Mouse (Mus musculus): ENCODE measurements around the gene Krtap7-1. TPM values are rescaled to one million over a fixed set of nuclear protein-coding genes. Genes with fewer than 3 reads are reported as not detected.

The Krtap7-1 gene
- polyA plus RNA-seq, 1 experiment from 2014 or later, result not detected

DNA sequence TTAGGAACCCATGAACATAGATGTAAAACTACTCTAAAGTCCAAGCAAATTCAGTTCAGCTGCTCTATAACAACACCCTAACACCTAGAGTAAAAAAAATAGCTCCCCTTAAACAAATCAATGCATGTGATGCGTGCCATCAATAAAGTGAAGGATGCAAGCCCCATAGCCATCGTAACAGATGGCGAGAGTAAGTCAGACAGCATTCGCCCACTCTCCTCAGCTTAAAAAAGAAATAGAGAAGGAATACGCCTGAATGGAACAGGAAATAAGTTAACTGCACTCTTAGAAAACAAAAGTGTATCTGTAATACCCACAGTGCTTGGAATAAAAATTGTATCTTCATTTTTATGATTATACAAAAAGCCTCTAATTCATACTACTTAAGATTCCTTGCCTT, 11.1 kb downstream of the Krtap7-1 start:
- WGBS, result 88% methylated on average over 5 of the region's 5 CpGs
- Histone ChIP-seq H3K27ac (no peak overlapping the region), H3K27me3 (ENCODE audit: insufficient read depth, poor library complexity, severe bottlenecking) (no peaks in the 10 kb centered on the region)

DNA sequence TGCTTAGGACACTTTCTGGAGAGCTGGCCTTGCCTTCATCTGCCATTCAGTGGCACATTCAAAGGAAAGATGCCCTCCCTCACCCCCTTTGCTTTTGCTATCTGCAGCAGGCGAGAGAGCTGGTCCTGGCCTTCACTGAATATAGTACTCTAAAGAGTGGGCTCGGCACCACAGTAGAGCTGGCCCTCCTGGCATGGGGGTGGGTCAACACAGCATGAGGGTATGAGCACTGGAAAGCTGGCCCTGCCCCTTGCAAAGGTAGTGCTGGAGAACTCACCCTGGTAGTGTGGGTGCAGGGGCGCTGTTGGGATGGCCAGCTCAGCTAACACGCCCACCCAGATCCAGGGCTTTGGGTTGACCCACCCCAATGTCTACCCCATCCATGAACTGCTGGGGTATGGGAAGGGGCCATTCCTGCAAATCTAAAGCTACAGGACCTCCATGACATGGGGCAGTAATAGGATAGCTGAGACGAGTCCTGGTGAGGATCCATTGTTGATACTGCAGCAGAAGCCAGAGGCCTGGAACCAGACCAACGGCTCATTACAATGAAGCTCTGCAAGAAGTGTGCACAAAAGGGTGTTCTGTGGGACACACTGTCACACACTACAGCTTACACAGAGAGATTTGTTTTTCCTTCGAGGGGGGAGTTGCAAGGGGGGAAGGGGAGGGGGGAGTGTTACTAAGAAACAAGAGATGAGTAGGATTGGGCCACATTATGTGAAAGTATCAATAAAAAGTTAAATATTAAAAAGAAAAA, 12.5 kb downstream of the Krtap7-1 start:
- H3K9me3 ChIP-seq, result no peaks in the 10 kb centered on the region
- no peaks in the 10 kb centered on the region for H3K4me1 ChIP-seq
- no peak overlapping the region for H3K27ac ChIP-seq
- no peaks in the 10 kb centered on the region for H3K27me3 ChIP-seq (ENCODE audit: insufficient read depth, poor library complexity, severe bottlenecking)
- H3K36me3 ChIP-seq, result no peaks in the 10 kb centered on the region
- H3K4me3 ChIP-seq, result no peak overlapping the region
- 87% methylated on average over 7 of the region's 7 CpGs for WGBS
- DNase-seq (ENCODE audit: low spot score), result no peak

More for the DNA sequence above, 11.1 kb downstream of the Krtap7-1 start:
- Histone ChIP-seq H3K4me3 (no peak overlapping the region), H3K4me1 (no peaks in the 10 kb centered on the region), H3K9me3 (no peaks in the 10 kb centered on the region), H3K36me3 (no peaks in the 10 kb centered on the region)
- no peak for DNase-seq (ENCODE audit: low spot score)

DNA sequence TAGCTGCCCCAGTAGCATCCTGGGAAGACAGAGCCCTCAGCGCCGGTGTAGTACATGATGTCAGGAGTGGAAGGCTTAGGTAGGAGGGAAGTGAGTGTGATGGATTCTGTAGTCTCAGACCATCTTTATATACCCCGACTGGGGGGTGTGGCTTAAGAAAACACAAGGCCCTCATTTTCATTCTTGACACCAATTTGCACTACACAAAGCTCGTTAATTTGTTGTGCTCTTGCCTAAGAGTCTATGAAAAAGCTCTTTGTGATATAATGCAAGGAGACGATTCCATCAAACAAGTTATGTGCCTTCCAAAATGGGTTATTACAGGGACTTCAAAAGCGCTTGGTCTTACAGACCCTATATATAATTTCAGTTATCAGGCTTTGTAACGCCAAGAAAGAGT, 20.3 kb downstream of the Krtap7-1 start, which contains the start of gene Krtap8-1:
Krtap8-1 (minus strand) TSS at position 101 of the 400 bp plus-strand sequence.
- 80% methylated on average over 7 of the region's 7 CpGs for WGBS
- Histone ChIP-seq H3K4me3 (no peak within 1 kb of the TSS), H3K4me1 (no peaks in the 10 kb centered on the region), H3K9me3 (no peaks in the 10 kb centered on the region), H3K36me3 (no peaks in the 10 kb centered on the region), H3K27ac (no peak within 1 kb of the TSS), H3K27me3 (ENCODE audit: insufficient read depth, poor library complexity, severe bottlenecking) (no peaks in the 10 kb centered on the region)
- DNase-seq (ENCODE audit: low spot score), result no peak

DNA sequence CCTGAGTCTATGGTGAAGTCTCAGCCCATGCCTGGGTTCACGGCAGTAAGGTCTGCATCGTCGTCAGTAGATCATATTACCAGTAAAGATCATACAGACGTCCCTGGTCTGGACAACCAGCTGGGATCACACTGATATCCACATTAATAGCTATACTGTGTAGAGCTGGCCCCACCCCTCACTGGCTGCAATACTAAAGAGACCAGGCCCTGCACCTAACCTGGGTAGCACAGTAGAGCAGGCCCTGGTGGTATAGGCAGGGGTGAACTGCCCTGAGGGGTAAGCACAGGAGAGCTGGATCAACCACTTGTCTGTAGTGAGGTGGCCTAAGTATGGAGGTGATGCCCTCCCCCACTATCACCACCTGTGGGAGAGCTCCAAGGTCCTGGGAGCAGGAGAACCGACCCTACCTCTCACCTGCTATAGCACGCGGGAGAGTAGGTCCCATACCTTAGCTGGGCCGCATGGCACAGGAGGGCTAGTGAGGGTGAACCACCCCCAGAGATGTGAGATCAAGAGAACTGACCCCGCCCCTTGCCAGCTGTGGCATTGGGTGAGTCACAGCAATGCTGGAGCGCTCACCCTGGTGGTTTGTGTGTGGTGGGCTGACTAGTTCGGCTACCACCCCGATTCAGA, 30.3 kb downstream of the Krtap7-1 start:
- 82% methylated on average over 12 of the region's 12 CpGs for WGBS
- Histone ChIP-seq H3K9me3 (no peaks in the 10 kb centered on the region), H3K36me3 (no peaks in the 10 kb centered on the region), H3K27me3 (ENCODE audit: insufficient read depth, poor library complexity, severe bottlenecking) (no peaks in the 10 kb centered on the region), H3K4me3 (no peak overlapping the region), H3K27ac (no peak overlapping the region), H3K4me1 (no peaks in the 10 kb centered on the region)
- no peak for DNase-seq (ENCODE audit: low spot score)

DNA sequence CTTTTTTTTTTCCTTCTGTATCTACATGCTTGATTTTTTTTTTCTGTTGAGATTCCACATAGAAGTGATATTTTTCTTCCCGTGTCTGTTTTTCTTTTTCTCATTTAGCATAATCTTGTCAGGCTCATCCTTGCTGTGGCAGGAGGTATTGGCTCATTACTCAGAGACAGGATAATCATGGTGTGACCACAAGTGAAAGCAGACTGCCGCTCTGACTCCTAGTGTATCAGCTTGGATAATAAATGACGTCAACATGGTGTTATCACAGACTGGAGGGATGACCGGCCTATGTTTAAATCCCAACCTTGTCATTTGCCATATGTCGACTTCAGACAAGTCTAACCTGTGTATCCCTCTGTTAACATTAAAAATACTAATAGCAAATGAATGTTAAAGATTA, 46.9 kb downstream of the Krtap7-1 start:
- H3K9me3 ChIP-seq, result no peaks in the 10 kb centered on the region
- H3K27ac ChIP-seq, result no peak overlapping the region
- H3K36me3 ChIP-seq, result no peaks in the 10 kb centered on the region
- H3K4me1 ChIP-seq, result no peaks in the 10 kb centered on the region
- no peak overlapping the region for H3K4me3 ChIP-seq
- H3K27me3 ChIP-seq (ENCODE audit: insufficient read depth, poor library complexity, severe bottlenecking), result no peaks in the 10 kb centered on the region
- 68% methylated on average over 5 of the region's 5 CpGs for whole genome bisulfite sequencing
- no peak for DNase-seq (ENCODE audit: low spot score)

Other genes starting within 250 kb of the Krtap7-1 start
- gene Krtap21-1, start 104.5 kb downstream of the Krtap7-1 start, polyA plus RNA-seq (2016; fragmentation: Nextera tagmentation; extraction: Ambion mirVana), result not detected in 2 replicates
- gene Krtap6-2, start 88.2 kb downstream of the Krtap7-1 start, polyA plus RNA-seq (2016; fragmentation: Nextera tagmentation; extraction: Ambion mirVana), result not detected in 2 replicates
- not detected in 2 replicates for gene Krtap8-1, start 20.4 kb downstream of the Krtap7-1 start, polyA plus RNA-seq (2016; fragmentation: Nextera tagmentation; extraction: Ambion mirVana)
- gene Krtap11-1, start 62.9 kb upstream of the Krtap7-1 start, polyA plus RNA-seq (2016; fragmentation: Nextera tagmentation; extraction: Ambion mirVana), result not detected in 2 replicates

Data from heart, embryonic 10.5 days (tissue).